Mouse (Mus musculus): Measurements from ENCODE around the gene Fam207a.

- TF ChIP-seq GATA2 (IDR thresholded peaks at IDR 0.05; ENCODE audit: borderline replicate concordance, low read depth, low read length) (no peak), CTCF (IDR thresholded peaks at IDR 0.05; ENCODE audit: low read depth, low read length) (no peak), TAL1 (conservative IDR thresholded peaks at IDR 0.05; ENCODE audit: low read depth, low read length) (no peak)
Observed at GRCm38 (mm10) chr10:77450159-77450464, 65.5 kb downstream of the Fam207a start.
